Mouse (Mus musculus) Patski (cell line): Measurements from ENCODE around the gene Pxn. TPM values are rescaled to one million over a fixed set of nuclear protein-coding genes. Genes with fewer than 3 reads are reported as not detected.

ENCODE experiments used
- ATAC-seq: fragments of 100-300 bp; one replicate; pipeline ENCODE4 v1.8.0; 2021
- CTCF ChIA-PET: fragments of 350-600 bp; sonication (Branson Sonifier 250); formaldehyde crosslinking; loops from one replicate; lab custom pipeline; 2022; ENCODE audit warnings: inconsistent platforms; lab: Charles Lee
- POLR2A ChIA-PET: fragments of 350-600 bp; sonication (Branson Sonifier 250); formaldehyde crosslinking; loops from one replicate; lab custom pipeline; 2022; ENCODE audit warnings: antibody characterized with exemption, inconsistent platforms; lab: Charles Lee
- DNase-seq: peaks from one replicate; pipeline ENCODE4 v3.0.0-alpha.2; 2011; ENCODE audit warnings: low read depth, low spot score
- H3K27me3 ChIP-seq: fragments of 371-371 bp; one replicate; pipeline ENCODE4 v1.5.1; 2021
- CTCF ChIP-seq: fragments of 100-300 bp; IDR thresholded peaks from one replicate; pipeline ENCODE4 v1.5.1; 2021
- in situ Hi-C: fragments of 300-500 bp; cut with MboI; formaldehyde crosslinking; loops from 3 replicates; pipeline ENCODE4 v1.11.1; 2018; ENCODE audit warnings: low pct_unique_long_range_greater_than_20kb, mixed read lengths
- polyA plus RNA-seq: library from polyadenylated mRNA; unstranded; gene quantifications from one replicate; pipeline ENCODE4 v1.2.3, GENCODE M21; 2021

The Pxn gene
- polyA plus RNA-seq, 1 experiment from 2014 or later: 136 TPM

DNA sequence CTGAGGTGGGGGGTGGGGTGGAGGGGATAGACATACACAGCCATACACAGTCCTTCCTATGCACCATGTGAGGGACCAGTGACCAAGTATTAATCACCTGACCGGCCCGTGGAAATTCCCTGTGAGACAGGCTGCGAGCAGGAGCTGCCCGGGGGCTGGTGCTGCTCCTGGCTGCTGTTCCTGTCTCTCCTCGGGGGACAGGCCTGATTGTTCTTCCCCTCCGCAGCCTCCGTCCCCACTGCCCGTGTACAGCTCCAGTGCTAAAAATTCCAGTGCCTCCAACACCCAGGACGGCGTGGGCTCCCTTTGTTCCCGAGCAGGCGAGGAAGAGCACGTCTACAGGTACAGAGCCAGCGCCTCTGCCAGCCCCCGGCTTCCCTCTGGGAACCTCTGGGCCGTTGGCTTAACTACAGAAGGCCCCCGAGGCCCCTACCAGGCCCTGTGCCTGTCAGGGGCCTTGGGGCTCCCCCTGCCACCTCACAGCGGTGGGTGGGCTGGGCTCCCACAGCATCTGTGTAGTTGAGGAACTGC is 38.2 kb downstream of the Pxn start:
- H3K27me3 ChIP-seq: no peaks in the 10 kb centered on the region
- no peak for TF ChIP-seq CTCF
- ChIA-PET CTCF (interaction anchor here (3.6 kb wide), 1 partner anchor 12 kb away, joined by 22 read pairs; no protein-coding TSS in a partner anchor), POLR2A (interaction anchor here (1.4 to 7.7 kb wide), 3 partner anchors 11 to 37 kb away, joined by 3 to 80 read pairs (median 12); partner anchors contain the start of gene Pxn)
- in situ Hi-C loops: no loop called here
- DNase-seq (no peak), ATAC-seq (no peak)

DNA sequence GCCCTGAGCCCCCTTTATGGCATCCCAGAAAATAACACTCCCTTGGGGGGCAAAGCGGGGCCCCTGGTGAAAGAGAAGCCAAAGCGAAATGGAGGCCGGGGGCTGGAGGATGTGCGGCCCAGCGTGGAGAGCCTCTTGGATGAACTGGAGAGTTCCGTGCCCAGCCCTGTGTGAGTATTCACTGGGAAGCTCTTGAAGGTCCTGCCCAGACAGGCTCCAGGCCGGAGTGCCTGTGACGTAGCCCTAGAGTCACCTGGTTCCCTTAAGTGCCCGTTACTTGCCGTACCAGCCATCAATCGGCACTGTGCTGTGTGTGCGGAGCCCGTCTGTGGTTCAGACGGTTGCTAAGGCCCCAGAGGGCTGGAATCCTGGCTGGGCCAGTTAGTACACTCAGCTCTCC is 39.2 kb downstream of the Pxn start:
- ATAC-seq: no peak
- DNase-seq: no peak
- POLR2A ChIA-PET: interaction anchor here (1.8 to 3.4 kb wide), 2 partner anchors 10 to 14 kb away, joined by 6 to 12 read pairs; partner anchors contain the start of gene Rplp0
- TF ChIP-seq CTCF: no peak
- CTCF ChIA-PET: interaction anchor here (3.2 kb wide), 1 partner anchor 10 kb away, joined by 17 read pairs; no protein-coding TSS in a partner anchor
- H3K27me3 ChIP-seq: no peaks in the 10 kb centered on the region
- in situ Hi-C loops: no loop called here

- TF ChIP-seq CTCF: no peak
- in situ Hi-C loops: no loop called here
- ChIA-PET CTCF (interaction anchor here (3.2 kb wide), 1 partner anchor 10 kb away, joined by 17 read pairs; no protein-coding TSS in a partner anchor), POLR2A (interaction anchor here (0.9 to 1.8 kb wide), 3 partner anchors 13 to 54 kb away, joined by 3 to 6 read pairs (median 3); partner anchors contain the start of gene Rplp0)
- no peak for ATAC-seq
- H3K27me3 ChIP-seq: no peaks in the 10 kb centered on the region
- no peak for DNase-seq
Measured at GRCm38 (mm10) chr5:115546536-115546935, 40.1 kb downstream of the Pxn start.

DNA sequence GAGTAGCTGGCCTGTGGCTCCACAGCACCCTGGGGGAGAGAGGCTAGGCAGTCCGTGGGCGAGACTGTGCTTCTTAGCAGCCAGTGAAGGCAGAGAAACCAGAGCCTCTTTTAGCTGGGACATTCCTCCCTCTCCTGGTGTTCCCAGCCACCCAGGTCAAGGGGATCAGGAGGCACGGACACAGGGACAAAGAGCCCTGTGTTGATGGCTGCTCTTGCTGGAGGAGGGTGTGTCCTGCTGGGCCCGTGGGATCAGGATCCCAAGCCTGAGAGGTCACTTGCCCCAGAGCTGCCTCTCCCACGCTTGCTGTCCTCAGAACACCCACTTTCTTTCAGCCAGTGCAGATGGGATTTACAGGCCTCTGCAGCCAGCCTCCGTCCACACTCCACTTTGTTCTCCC is 40.5 kb downstream of the Pxn start:
- H3K27me3 ChIP-seq: no peaks in the 10 kb centered on the region
- in situ Hi-C loops: no loop called here
- DNase-seq (no peak), ATAC-seq (no peak)
- CTCF ChIA-PET: interaction anchor here (0.9 to 3.2 kb wide), 2 partner anchors 8 to 9 kb away, joined by 3 to 17 read pairs; no protein-coding TSS in a partner anchor
- POLR2A ChIA-PET: interaction anchor here (0.9 to 1.8 kb wide), 3 partner anchors 13 to 55 kb away, joined by 3 to 6 read pairs (median 3); partner anchors contain the start of gene Rplp0
- TF ChIP-seq CTCF: no peak

- no peaks in the 10 kb centered on the region for H3K27me3 ChIP-seq
- DNase-seq (no peak), ATAC-seq (no peak)
- no peak for TF ChIP-seq CTCF
- in situ Hi-C loops: no loop called here
- ChIA-PET CTCF (interaction anchor here (0.9 to 3.2 kb wide), 2 partner anchors 8 to 9 kb away, joined by 3 to 17 read pairs; no protein-coding TSS in a partner anchor), POLR2A (interaction anchor here (0.9 to 1.4 kb wide), 2 partner anchors 17 to 55 kb away, joined by 3 read pairs; no protein-coding TSS in a partner anchor)
Measured at GRCm38 (mm10) chr5:115547421-115547820, 40.9 kb downstream of the Pxn start.

DNA sequence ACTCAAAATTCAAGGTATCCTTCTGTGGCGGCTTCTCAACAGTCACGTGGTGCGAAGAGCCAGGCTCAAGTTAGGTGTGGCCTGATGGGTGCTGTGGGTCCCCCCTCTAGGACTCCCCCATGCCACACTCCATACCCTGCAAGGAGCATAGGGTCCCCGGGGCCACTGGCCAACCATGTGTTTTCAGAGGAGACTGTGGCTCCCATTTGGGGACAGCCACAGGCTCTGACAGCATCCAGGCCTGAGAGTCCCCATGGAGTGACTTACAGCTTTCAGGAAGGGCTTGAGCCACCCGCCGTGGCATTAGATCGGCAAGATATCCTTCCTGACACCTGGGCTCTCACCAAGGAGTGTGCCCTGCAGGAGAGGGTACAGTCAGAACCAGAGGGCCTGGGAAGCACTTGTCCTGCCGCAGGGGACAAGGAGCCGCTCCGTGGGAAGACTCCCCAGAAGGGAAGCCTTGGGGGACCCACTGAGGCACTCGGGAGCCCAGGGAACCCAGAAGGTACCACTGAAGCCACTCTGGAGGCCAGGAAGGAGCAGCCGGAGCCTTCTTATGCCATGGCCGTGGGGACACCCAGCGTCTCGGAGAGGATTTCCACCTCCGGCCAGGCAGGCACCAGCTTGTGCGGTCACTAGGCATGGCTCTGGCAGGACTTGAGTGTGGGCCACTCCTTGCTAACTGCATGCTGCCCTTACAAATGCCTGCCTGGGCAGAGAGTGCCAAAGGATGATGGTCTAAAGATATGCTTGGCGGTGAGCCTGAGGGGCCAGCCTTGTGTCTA is 42.2 kb downstream of the Pxn start:
- ChIA-PET POLR2A (interaction anchor here (0.5 to 0.7 kb wide), 2 partner anchors 58 to 1419 kb away, joined by 3 read pairs; partner anchors contain the start of gene Ung), CTCF (interaction anchor here (0.9 kb wide), 1 partner anchor 11 kb away, joined by 3 read pairs; no protein-coding TSS in a partner anchor)
- DNase-seq (no peak), ATAC-seq (no peak)
- no peaks in the 10 kb centered on the region for H3K27me3 ChIP-seq
- in situ Hi-C loops: no loop called here
- TF ChIP-seq CTCF: no peak

- CTCF ChIA-PET: no interaction called here
- no peak for TF ChIP-seq CTCF
- POLR2A ChIA-PET: interaction anchor here (1.0 kb wide), 1 partner anchor 8 kb away, joined by 3 read pairs; the partner anchor contains the start of gene Rplp0
- H3K27me3 ChIP-seq: no peaks in the 10 kb centered on the region
- DNase-seq (no peak), ATAC-seq (no peak)
- in situ Hi-C loops: no loop called here
Measured at GRCm38 (mm10) chr5:115550482-115551005, 44.1 kb downstream of the Pxn start.

DNA sequence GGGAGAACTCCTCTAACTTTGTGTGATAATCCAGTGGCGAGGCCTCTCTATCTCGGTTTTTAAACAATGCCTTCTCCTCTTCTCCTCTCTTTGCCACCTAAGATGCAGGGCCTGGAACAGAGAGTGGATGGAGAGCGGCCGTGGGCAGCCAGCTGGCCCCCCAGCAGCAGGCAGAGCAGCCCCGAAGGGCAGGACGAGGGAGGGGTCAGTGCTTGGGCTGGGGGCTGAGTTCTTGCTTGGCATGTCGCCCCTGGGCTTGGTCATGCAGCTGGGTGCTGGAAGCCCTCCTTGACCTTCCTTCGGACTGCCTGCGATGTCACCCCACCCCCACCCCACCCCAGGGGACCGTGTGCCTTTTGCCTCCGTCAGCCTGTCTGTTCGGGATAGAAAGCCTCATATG is 44.9 kb downstream of the Pxn start:
- DNase-seq (no peak), ATAC-seq (no peak)
- ChIA-PET CTCF (no interaction called here), POLR2A (no interaction called here)
- TF ChIP-seq CTCF: no peak
- in situ Hi-C loops: no loop called here
- no peaks in the 10 kb centered on the region for H3K27me3 ChIP-seq

- ATAC-seq (no peak), DNase-seq (no peak)
- H3K27me3 ChIP-seq: no peaks in the 10 kb centered on the region
- CTCF ChIA-PET: no interaction called here
- POLR2A ChIA-PET: no interaction called here
- in situ Hi-C loops: no loop called here
- TF ChIP-seq CTCF: no peak
Measured at GRCm38 (mm10) chr5:115551799-115552198, 45.3 kb downstream of the Pxn start.

DNA sequence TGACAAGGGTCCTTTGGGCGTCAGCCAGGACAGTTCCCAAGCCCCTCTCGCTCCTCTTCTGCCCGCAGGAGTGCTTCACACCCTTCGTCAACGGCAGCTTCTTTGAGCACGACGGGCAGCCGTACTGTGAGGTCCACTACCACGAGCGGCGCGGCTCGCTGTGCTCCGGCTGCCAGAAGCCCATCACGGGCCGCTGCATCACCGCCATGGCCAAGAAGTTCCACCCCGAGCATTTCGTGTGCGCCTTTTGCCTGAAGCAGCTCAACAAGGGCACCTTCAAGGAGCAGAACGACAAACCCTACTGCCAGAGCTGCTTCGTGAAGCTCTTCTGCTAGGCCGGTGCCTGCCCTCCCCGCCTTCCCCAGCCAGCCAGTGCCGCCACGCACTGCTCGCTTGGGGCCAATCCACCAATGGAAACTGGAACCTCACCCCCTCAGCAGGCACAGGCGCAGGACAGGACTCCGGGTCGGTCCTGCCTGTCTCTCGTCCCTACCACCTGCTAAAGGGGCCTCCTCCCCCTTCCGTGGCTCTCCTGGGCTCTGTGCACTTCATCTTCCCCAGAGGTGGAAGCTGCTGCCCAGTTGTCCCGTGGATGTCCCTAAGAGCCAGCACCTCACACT is 47.4 kb downstream of the Pxn start:
- DNase-seq (no peak), ATAC-seq (no peak)
- ChIA-PET POLR2A (interaction anchor here (0.8 to 2.1 kb wide), 2 partner anchors 10 to 62 kb away, joined by 3 to 12 read pairs; no protein-coding TSS in a partner anchor), CTCF (interaction anchor here (0.6 kb wide), 1 partner anchor 16 kb away, joined by 3 read pairs; no protein-coding TSS in a partner anchor)
- in situ Hi-C loops: no loop called here
- no peaks in the 10 kb centered on the region for H3K27me3 ChIP-seq
- TF ChIP-seq CTCF: no peak
